In genomic region chr11:97083401-97084140, GRCm38 (mm10) we compare ENCODE assay signal across 10 mouse cellular contexts. TPM values are rescaled to one million over a fixed set of nuclear protein-coding genes. Genes with fewer than 3 reads are reported as not detected.
DNase-seq lines count a peak whose midpoint lies in the region; ATAC-seq and TF ChIP-seq lines count a peak whose summit lies in the region.
"Had no signal": no experiment of that assay in that cellular context is flagged by ENCODE, and none has a peak within 500 bp of the region (broad histone marks: within the 10 kb centered on the region; RNA-seq: fewer than 3 reads in every experiment).

No protein-coding gene starts in this region.

- H3K36me3 ChIP-seq in heart, embryonic 11.5 days (ENCODE audit: control insufficient read depth, insufficient read depth, low read length): no peaks in the 10 kb centered on the region
- no peaks in the 10 kb centered on the region for H3K36me3 ChIP-seq in lung, embryonic 14.5 days (ENCODE audit: insufficient read depth)
- H3K36me3 ChIP-seq in limb, embryonic 10.5 days: no peaks in the 10 kb centered on the region

- H3K9me3 ChIP-seq in heart, embryonic 11.5 days (replicated peaks; ENCODE audit: control insufficient read depth, low read length): no peaks in the 10 kb centered on the region
- no peaks in the 10 kb centered on the region for H3K9me3 ChIP-seq in lung, embryonic 14.5 days (ENCODE audit: low read depth, low read length)
- no peaks in the 10 kb centered on the region; the same call in 1 of the 2 replicates for H3K9me3 ChIP-seq in limb, embryonic 10.5 days (replicated peaks)

- intact Hi-C loops in heart, postnatal 25 days (cut with DNase I): no loop called here

- no peak overlapping the region for H3K9ac ChIP-seq in heart, embryonic 11.5 days (ENCODE audit: low read depth, low read length)
- H3K9ac ChIP-seq in lung, embryonic 14.5 days: no peak overlapping the region
- H3K9ac ChIP-seq: liver, embryonic 14.5 days had no signal

- TF ChIP-seq CTCF in lung, embryonic 14.5 days (IDR thresholded peaks at IDR 0.05; ENCODE audit: low read depth): no peak
- TF ChIP-seq CTCF in lung, adult 2 months (IDR thresholded peaks at IDR 0.05; ENCODE audit: insufficient read depth, low read length): no peak

- DNase-seq in heart, postnatal 25 days (ENCODE audit: low spot score): no peak
- DNase-seq in lung, embryonic 14.5 days: peak; percentile 7
- DNase-seq in lung, adult 2 months: no peak
- peak; percentile 40 for DNase-seq in adrenal gland, adult 8-10 months
- no peak for DNase-seq in limb, embryonic 10.5 days (ENCODE audit: low spot score)
- DNase-seq in adipocyte (ENCODE audit: low spot score): no peak
- DNase-seq in lung, postnatal 10 days: no peak

- no peak overlapping the region for H3K27ac ChIP-seq in heart, embryonic 11.5 days (ENCODE audit: low read depth, low read length)
- H3K27ac ChIP-seq in lung, embryonic 14.5 days (ENCODE audit: low read depth): no peak overlapping the region
- H3K27ac ChIP-seq in limb, embryonic 10.5 days: peak overlapping the region; percentile 44
- H3K27ac ChIP-seq: liver, embryonic 14.5 days had no signal

- no peak for ATAC-seq in heart, embryonic 11.5 days (replicated peaks; ENCODE audit: insufficient number of reproducible peaks, low FRiP score, low TSS enrichment)
- no peak; the same call in 1 of the 2 replicates for ATAC-seq in lung, embryonic 14.5 days (ENCODE audit: insufficient read depth)

- H3K27me3 ChIP-seq in heart, embryonic 11.5 days (ENCODE audit: control insufficient read depth, insufficient read depth, low read length): peaks cover 7% of the 10 kb centered on the region; the same call in 1 of the 2 replicates
- no peaks in the 10 kb centered on the region for H3K27me3 ChIP-seq in lung, embryonic 14.5 days (ENCODE audit: insufficient read depth, low read length)
- H3K27me3 ChIP-seq in limb, embryonic 10.5 days (ENCODE audit: low read depth, poor library complexity, severe bottlenecking): peaks cover 15% of the 10 kb centered on the region

- no peak for TF ChIP-seq POLR2A in lung, adult 2 months (IDR thresholded peaks at IDR 0.05; ENCODE audit: borderline replicate concordance, extremely low read depth, low read depth, low read length)

- peak overlapping the region; percentile 44 for H3K4me2 ChIP-seq in heart, embryonic 11.5 days
- H3K4me2 ChIP-seq in lung, embryonic 14.5 days: peak overlapping the region; percentile 36

- H3K4me1 ChIP-seq in heart, embryonic 11.5 days (ENCODE audit: control insufficient read depth, insufficient read depth, low read length): peaks cover 12% of the 10 kb centered on the region
- peaks cover 8% of the 10 kb centered on the region; the same call in 1 of the 2 replicates for H3K4me1 ChIP-seq in lung, embryonic 14.5 days (ENCODE audit: insufficient read depth)
- no peaks in the 10 kb centered on the region for H3K4me1 ChIP-seq in lung, adult 2 months (ENCODE audit: control insufficient read depth, insufficient read depth, low read length)
- peaks cover 19% of the 10 kb centered on the region for H3K4me1 ChIP-seq in limb, embryonic 10.5 days

- 17% methylated on average over 22 of the region's 22 CpGs for WGBS in heart, embryonic 11.5 days (ENCODE audit: insufficient replicate concordance)
- WGBS in lung, embryonic 14.5 days: 13% methylated on average over 22 of the region's 22 CpGs
- 12% methylated on average over 22 of the region's 22 CpGs for WGBS in lung, adult 2 months
- 27% methylated on average over 22 of the region's 22 CpGs for WGBS in limb, embryonic 10.5 days

- no peak overlapping the region for H3K4me3 ChIP-seq in heart, embryonic 11.5 days (ENCODE audit: low read depth, low read length)
- H3K4me3 ChIP-seq in lung, embryonic 14.5 days (ENCODE audit: low read depth, low read length): no peak overlapping the region
- H3K4me3 ChIP-seq in lung, adult 2 months (replicated peaks; ENCODE audit: extremely low read depth, low read depth, low read length): no peak overlapping the region
- peak overlapping the region; percentile 20 for H3K4me3 ChIP-seq in limb, embryonic 10.5 days

RNA-seq across cellular contexts. Expression of gene Tbx21, which starts 31.6 kb away (rescaled TPM):
- not detected in 2 replicates for polyA plus RNA-seq in heart, embryonic 11.5 days (2014; fragmentation: Nextera tagmentation; extraction: Ambion mirVana)
- total RNA-seq in heart, postnatal 25 days (2021): not detected
- not detected in 2 replicates for polyA plus RNA-seq in lung, embryonic 14.5 days (2014; fragmentation: Nextera tagmentation; extraction: Ambion mirVana)
- 1.9 and 3.0 TPM in 2 replicates for polyA plus RNA-seq in lung, adult 2 months (2012; rRNA removed)
- total RNA-seq in adrenal gland, adult 8-10 months (2022): under 1 TPM; 0.31 to 0.51 (median 0.48) TPM
- polyA plus RNA-seq in limb, embryonic 10.5 days (2016; fragmentation: Nextera tagmentation; extraction: Ambion mirVana): 0.05 and 0.08 TPM in 2 replicates

RNA-seq across cellular contexts. Expression of gene Osbpl7, which starts 33.1 kb away (rescaled TPM):
- 3.9 and 4.1 TPM in 2 replicates for polyA plus RNA-seq in heart, embryonic 11.5 days (2014; fragmentation: Nextera tagmentation; extraction: Ambion mirVana)
- total RNA-seq in heart, postnatal 25 days (2021): 1 to 10 TPM; 5.1 to 5.5 TPM
- polyA plus RNA-seq in lung, embryonic 14.5 days (2014; fragmentation: Nextera tagmentation; extraction: Ambion mirVana): 6.3 and 12.8 TPM in 2 replicates
- polyA plus RNA-seq in lung, adult 2 months (2012; rRNA removed): 15.7 and 18.1 TPM in 2 replicates
- total RNA-seq in adrenal gland, adult 8-10 months (2022): 10 to 100 TPM; 14.3 to 23.7 (median 18.1) TPM
- polyA plus RNA-seq in limb, embryonic 10.5 days (2016; fragmentation: Nextera tagmentation; extraction: Ambion mirVana): 8.3 and 10.1 TPM in 2 replicates

RNA-seq across cellular contexts. Expression of gene Mrpl10, which starts 42.2 kb away (rescaled TPM):
- polyA plus RNA-seq in heart, embryonic 11.5 days (2014; fragmentation: Nextera tagmentation; extraction: Ambion mirVana): 83.9 and 87.2 TPM in 2 replicates
- 10 to 100 TPM; 81.0 to 85.2 TPM for total RNA-seq in heart, postnatal 25 days (2021)
- 84.5 and 85.5 TPM in 2 replicates for polyA plus RNA-seq in lung, embryonic 14.5 days (2014; fragmentation: Nextera tagmentation; extraction: Ambion mirVana)
- polyA plus RNA-seq in lung, adult 2 months (2012; rRNA removed): 64.8 and 80.5 TPM in 2 replicates
- 100 to 1,000 TPM; 129 to 161 (median 147) TPM for total RNA-seq in adrenal gland, adult 8-10 months (2022)
- polyA plus RNA-seq in limb, embryonic 10.5 days (2016; fragmentation: Nextera tagmentation; extraction: Ambion mirVana): 93.6 and 94.8 TPM in 2 replicates

RNA-seq across cellular contexts. Expression of gene Lrrc46, which starts 42.4 kb away (rescaled TPM):
- polyA plus RNA-seq in heart, embryonic 11.5 days (2014; fragmentation: Nextera tagmentation; extraction: Ambion mirVana): 0.59 and 0.93 TPM in 2 replicates
- under 1 TPM in 1 of 2 experiments, not detected in 1; 0.50 TPM for total RNA-seq in heart, postnatal 25 days (2021)
- 1.1 and 1.5 TPM in 2 replicates for polyA plus RNA-seq in lung, embryonic 14.5 days (2014; fragmentation: Nextera tagmentation; extraction: Ambion mirVana)
- 3.7 and 4.3 TPM in 2 replicates for polyA plus RNA-seq in lung, adult 2 months (2012; rRNA removed)
- 1 to 10 TPM; 1.1 to 1.5 (median 1.3) TPM for total RNA-seq in adrenal gland, adult 8-10 months (2022)
- 0.90 and 1.0 TPM in 2 replicates for polyA plus RNA-seq in limb, embryonic 10.5 days (2016; fragmentation: Nextera tagmentation; extraction: Ambion mirVana)
- total RNA-seq: gastrocnemius, adult 8-10 months had no signal

RNA-seq across cellular contexts. Expression of gene Scrn2, which starts 53.8 kb away (rescaled TPM):
- polyA plus RNA-seq in heart, embryonic 11.5 days (2014; fragmentation: Nextera tagmentation; extraction: Ambion mirVana): 13.9 and 16.6 TPM in 2 replicates
- 10 to 100 TPM; 11.9 to 13.2 TPM for total RNA-seq in heart, postnatal 25 days (2021)
- 24.5 and 30.2 TPM in 2 replicates for polyA plus RNA-seq in lung, embryonic 14.5 days (2014; fragmentation: Nextera tagmentation; extraction: Ambion mirVana)
- polyA plus RNA-seq in lung, adult 2 months (2012; rRNA removed): 16.2 and 20.2 TPM in 2 replicates
- total RNA-seq in adrenal gland, adult 8-10 months (2022): 10 to 100 TPM; 19.4 to 40.6 (median 31.8) TPM
- polyA plus RNA-seq in limb, embryonic 10.5 days (2016; fragmentation: Nextera tagmentation; extraction: Ambion mirVana): 47.5 and 50.4 TPM in 2 replicates

Comparison
In these comparisons a context has a peak if more than half of its experiments do, and no peak if none do; other contexts are left out.
1. DNase-seq: peak in lung, embryonic 14.5 days (single experiment) and adrenal gland, adult 8-10 months (single experiment); none in heart, postnatal 25 days (single experiment), lung, adult 2 months (single experiment), limb, embryonic 10.5 days (single experiment), adipocyte (single experiment) and lung, postnatal 10 days (single experiment).